Mouse (Mus musculus) heart, embryonic 11.5 days (tissue): ENCODE measurements around the gene Btbd1. TPM values are rescaled to one million over a fixed set of nuclear protein-coding genes. Genes with fewer than 3 reads are reported as not detected.
"Not testable (repeated sequence)": the region's sequence is repeated elsewhere in the genome, so short reads cannot be mapped to it uniquely, and the experiment has no call there.

ENCODE experiments used
- ATAC-seq: fragments of 200-750 bp; cut with Nextera tagmentation; replicated peaks from 2 replicates; pipeline ENCODE4 v1.8.0; 2017; ENCODE audit warnings: moderate library complexity; ENCODE audit not compliant: insufficient number of reproducible peaks, low FRiP score, low TSS enrichment
- H3K27ac ChIP-seq: fragments of 300-500 bp; sonication (generic); 2 replicates; pipeline ENCODE4 v1.5.1; 2014; ENCODE audit warnings: mild to moderate bottlenecking, low read depth, low read length
- H3K27me3 ChIP-seq: fragments of 300-500 bp; sonication (generic); 2 replicates; pipeline ENCODE4 v1.6.1; 2014; ENCODE audit warnings: mild to moderate bottlenecking, low read length, mixed read lengths; ENCODE audit not compliant: control insufficient read depth, insufficient read depth
- H3K36me3 ChIP-seq: fragments of 300-500 bp; sonication (generic); 2 replicates; pipeline ENCODE4 v1.6.1; 2014; ENCODE audit warnings: mild to moderate bottlenecking, low read length, moderate library complexity, mixed read lengths; ENCODE audit not compliant: control insufficient read depth, insufficient read depth
- H3K4me1 ChIP-seq: fragments of 300-500 bp; sonication (generic); 2 replicates; pipeline ENCODE4 v1.6.1; 2014; ENCODE audit warnings: low read length; ENCODE audit not compliant: control insufficient read depth, insufficient read depth
- H3K4me2 ChIP-seq: fragments of 300-500 bp; sonication (generic); 2 replicates; pipeline ENCODE4 v1.6.1; 2014; ENCODE audit warnings: mild to moderate bottlenecking, moderate library complexity
- H3K4me3 ChIP-seq: fragments of 300-500 bp; sonication (generic); 2 replicates; pipeline ENCODE4 v1.5.1; 2014; ENCODE audit warnings: low read depth, low read length
- H3K9ac ChIP-seq: fragments of 300-500 bp; sonication (generic); 2 replicates; pipeline ENCODE4 v1.6.1; 2014; ENCODE audit warnings: mild to moderate bottlenecking, low read depth, low read length, moderate library complexity
- H3K9me3 ChIP-seq: fragments of 300-500 bp; sonication (generic); replicated peaks from 2 replicates; pipeline ENCODE4 v1.6.1; 2016; ENCODE audit warnings: low read length; ENCODE audit not compliant: control insufficient read depth
- WGBS: fragments of 180-500 bp; shearing (Covaris S2); extraction: QIAGEN DNeasy Blood & Tissue Kit; methylation state at CpG from one replicate; pipeline ENCODE4 v1.1.7; 2014; ENCODE audit not compliant: insufficient replicate concordance; 5-methylcytosine and 5-hydroxymethylcytosine counted together
- polyA plus RNA-seq: library from polyadenylated mRNA; unstranded; fragments of >200 nt; fragmentation: Nextera tagmentation; extraction: Ambion mirVana; gene quantifications from 2 replicates; pipeline ENCODE4 v1.2.1, GENCODE M21; 2014

Gene Btbd1
- polyA plus RNA-seq, 1 experiment from 2014 or later: 94.0 TPM

DNA sequence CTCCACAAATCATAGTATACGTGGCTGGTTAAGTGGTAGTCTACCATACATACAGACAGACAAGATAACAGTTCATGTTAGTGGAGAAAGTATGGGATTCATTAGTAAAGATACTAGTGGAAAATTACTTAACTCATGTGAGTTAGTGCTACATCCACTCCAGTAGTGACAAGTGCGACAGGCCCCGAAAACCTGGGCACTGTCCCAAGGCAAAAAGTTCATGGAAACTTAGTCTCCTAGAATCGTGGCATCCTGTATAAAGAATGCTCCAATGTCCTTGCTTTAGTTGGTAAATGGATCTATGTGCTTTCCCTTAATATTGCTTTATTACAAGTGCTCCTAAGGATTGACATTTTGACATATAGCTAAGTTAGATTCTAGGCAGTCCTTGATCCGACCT is 8.5 kb upstream of the Btbd1 start:
- H3K9me3 ChIP-seq, H3K36me3 ChIP-seq, H3K9ac ChIP-seq, H3K4me2 ChIP-seq, H3K4me3 ChIP-seq, ATAC-seq, H3K27ac ChIP-seq, H3K27me3 ChIP-seq, H3K4me1 ChIP-seq: not testable (repeated sequence)
- WGBS: 84% methylated on average over 5 of the region's 5 CpGs

DNA sequence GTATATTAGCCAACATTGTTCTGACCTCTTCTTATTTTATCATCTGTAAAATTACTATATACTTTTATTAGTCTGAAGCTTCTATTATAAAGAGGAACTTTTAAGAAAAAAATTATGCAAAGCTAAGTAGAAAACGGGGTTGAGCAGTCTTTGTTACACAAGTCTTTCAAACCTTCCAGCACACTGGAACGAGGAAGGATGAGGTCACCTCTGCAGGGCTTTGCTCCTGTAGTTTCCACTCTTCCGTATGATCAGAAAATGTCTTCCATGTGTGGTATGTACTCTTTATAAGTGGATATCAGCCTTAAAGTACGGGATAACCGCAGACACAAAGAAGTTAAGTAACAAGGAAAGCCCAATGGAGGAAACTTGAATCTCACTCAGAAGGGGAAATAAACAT is 6.2 kb upstream of the Btbd1 start:
- Histone ChIP-seq H3K4me1 (peaks cover 3% of the 10 kb centered on the region; the same call in 1 of the 2 replicates), H3K27ac (no peak overlapping the region), H3K4me2 (no peak overlapping the region), H3K9ac (no peak overlapping the region), H3K36me3 (no peaks in the 10 kb centered on the region), H3K4me3 (no peak overlapping the region), H3K27me3 (no peaks in the 10 kb centered on the region), H3K9me3 (no peaks in the 10 kb centered on the region)
- no peak for ATAC-seq
- WGBS: 83% methylated on average over 5 of the region's 5 CpGs

DNA sequence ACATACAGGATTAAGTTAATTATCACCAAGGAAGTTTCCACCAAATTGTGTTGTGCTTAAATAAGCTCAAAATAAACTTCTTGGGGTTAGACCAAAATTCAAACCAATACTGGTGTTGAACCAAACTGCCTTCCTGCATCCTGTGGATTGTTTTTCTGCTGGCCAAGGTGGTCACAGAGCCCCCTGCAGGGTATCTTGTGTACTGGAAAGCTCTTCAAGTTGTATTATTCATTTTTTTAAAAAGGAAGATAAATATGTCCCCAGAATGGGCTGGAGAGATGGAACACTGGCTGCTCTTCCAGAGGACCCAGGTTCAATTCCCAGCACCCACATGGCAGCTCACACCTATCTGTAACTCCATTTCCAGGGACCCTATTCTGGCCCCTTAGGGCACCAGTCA is 5.6 kb upstream of the Btbd1 start:
- Histone ChIP-seq H3K27ac (no peak overlapping the region), H3K36me3 (no peaks in the 10 kb centered on the region), H3K4me2 (no peak overlapping the region), H3K9me3 (no peaks in the 10 kb centered on the region), H3K9ac (no peak overlapping the region), H3K27me3 (no peaks in the 10 kb centered on the region), H3K4me1 (peaks cover under 1% of the 10 kb centered on the region; the same call in 1 of the 2 replicates), H3K4me3 (no peak overlapping the region)
- ATAC-seq: no peak

DNA sequence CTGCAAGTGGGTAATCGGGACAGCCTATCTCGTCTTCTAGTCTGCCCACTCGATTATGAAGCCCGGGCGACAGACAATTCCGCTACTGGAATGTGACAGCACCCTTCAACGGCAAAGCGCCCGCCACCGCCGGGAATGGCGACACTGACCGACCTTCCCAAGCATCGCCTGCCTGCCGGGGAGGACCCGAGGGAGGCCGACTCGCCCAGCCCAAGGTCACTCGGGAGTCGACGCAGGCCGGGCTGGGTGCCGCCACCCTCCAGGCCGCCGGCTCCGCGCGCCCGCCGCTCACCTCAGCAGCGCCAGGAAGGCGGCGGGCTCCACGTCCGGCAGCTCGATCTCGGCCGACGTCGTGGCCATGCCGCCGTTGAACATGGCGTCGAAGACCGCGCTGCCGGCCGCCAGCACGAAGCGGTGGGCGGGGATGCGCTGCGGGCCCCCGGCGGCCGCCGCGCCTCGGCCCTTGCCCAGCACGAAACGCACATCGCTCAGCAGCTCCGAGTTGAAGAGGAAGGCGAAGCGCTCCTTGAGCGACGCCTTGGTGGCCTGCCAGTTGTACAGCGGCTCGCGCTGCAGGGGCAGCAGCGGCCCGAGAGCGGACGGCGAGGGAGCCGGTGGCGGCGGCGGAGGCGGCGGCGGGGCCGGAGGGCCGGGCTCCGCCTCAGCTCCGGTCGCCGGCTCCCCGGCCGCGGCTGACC is 401 bp downstream of the Btbd1 start:
- under 1% methylated on average over 82 of the region's 91 CpGs for WGBS
- peak; percentile 77 for ATAC-seq
- H3K4me3 ChIP-seq: peak overlapping the region; percentile 84

GRCm38 (mm10) chr7:81827806-81828667 is 1.2 kb downstream of the Btbd1 start:
- Histone ChIP-seq H3K27ac (peak overlapping the region; percentile 97), H3K4me1 (peaks cover 29% of the 10 kb centered on the region), H3K27me3 (no peaks in the 10 kb centered on the region), H3K9me3 (no peaks in the 10 kb centered on the region), H3K36me3 (no peaks in the 10 kb centered on the region), H3K4me2 (peak overlapping the region; percentile 89), H3K9ac (peak overlapping the region; percentile 94), H3K4me3 (peak overlapping the region; percentile 84)
- WGBS: 30% methylated on average over 17 of the region's 17 CpGs
- ATAC-seq: no peak

More for the DNA sequence above, 401 bp downstream of the Btbd1 start:
- Histone ChIP-seq H3K4me2 (peak overlapping the region; percentile 89), H3K27me3 (no peaks in the 10 kb centered on the region), H3K36me3 (no peaks in the 10 kb centered on the region), H3K9ac (peak overlapping the region; percentile 94), H3K9me3 (no peaks in the 10 kb centered on the region), H3K4me1 (peaks cover 29% of the 10 kb centered on the region), H3K27ac (peak overlapping the region; percentile 97)

DNA sequence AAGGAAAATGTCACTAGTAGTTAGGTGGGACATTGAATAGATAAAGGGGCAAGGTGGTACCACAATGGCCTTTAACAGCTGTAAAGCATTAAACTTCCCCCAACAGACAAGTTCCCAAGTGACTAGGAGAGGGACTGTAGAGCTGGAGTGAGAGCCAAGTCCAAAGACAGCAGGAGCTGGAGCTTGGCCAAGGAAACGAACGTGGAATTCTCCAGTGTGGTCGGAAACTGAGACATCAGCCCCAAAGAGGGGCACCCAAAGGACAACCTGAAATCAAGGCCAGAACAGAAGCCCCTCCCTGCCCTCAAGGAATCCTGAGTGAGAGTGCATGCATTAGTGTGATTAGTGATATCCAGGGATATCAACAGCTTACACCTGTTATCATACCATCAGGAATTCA is 3.9 kb downstream of the Btbd1 start:
- Histone ChIP-seq H3K4me1 (peaks cover 29% of the 10 kb centered on the region), H3K9me3 (no peaks in the 10 kb centered on the region), H3K4me2 (peak overlapping the region; percentile 52), H3K4me3 (no peak overlapping the region), H3K36me3 (no peaks in the 10 kb centered on the region), H3K27me3 (no peaks in the 10 kb centered on the region), H3K9ac (no peak overlapping the region), H3K27ac (no peak overlapping the region)
- ATAC-seq: no peak
- 30% methylated on average over 3 of the region's 3 CpGs for WGBS

- Histone ChIP-seq H3K27me3 (no peaks in the 10 kb centered on the region), H3K4me3 (no peak overlapping the region), H3K4me2 (no peak overlapping the region), H3K9ac (no peak overlapping the region), H3K36me3 (no peaks in the 10 kb centered on the region), H3K27ac (no peak overlapping the region), H3K9me3 (no peaks in the 10 kb centered on the region), H3K4me1 (peaks cover 29% of the 10 kb centered on the region)
- WGBS: 48% methylated on average over 3 of the region's 3 CpGs
- no peak for ATAC-seq
Observed at GRCm38 (mm10) chr7:81824906-81825305, 4.3 kb downstream of the Btbd1 start.

- Histone ChIP-seq H3K4me3 (no peak overlapping the region), H3K4me2 (no peak overlapping the region), H3K4me1 (0 out of 2 replicates have a peak, but pooled peaks cover 5% of the 10 kb centered on the region), H3K9me3 (no peaks in the 10 kb centered on the region), H3K27ac (no peak overlapping the region), H3K27me3 (no peaks in the 10 kb centered on the region), H3K36me3 (no peaks in the 10 kb centered on the region), H3K9ac (no peak overlapping the region)
- no peak for ATAC-seq
- WGBS: 38% methylated on average over 5 of the region's 5 CpGs
Observed at GRCm38 (mm10) chr7:81806067-81806466, 23.2 kb downstream of the Btbd1 start.
